Mouse (Mus musculus): ENCODE data around the gene Cep63. TPM values are rescaled to one million over a fixed set of nuclear protein-coding genes. Genes with fewer than 3 reads are reported as not detected.

The Cep63 gene
- 53.4 and 56.2 TPM in 2 replicates for polyA plus RNA-seq (2016; fragmentation: Nextera tagmentation; extraction: Ambion mirVana)

DNA sequence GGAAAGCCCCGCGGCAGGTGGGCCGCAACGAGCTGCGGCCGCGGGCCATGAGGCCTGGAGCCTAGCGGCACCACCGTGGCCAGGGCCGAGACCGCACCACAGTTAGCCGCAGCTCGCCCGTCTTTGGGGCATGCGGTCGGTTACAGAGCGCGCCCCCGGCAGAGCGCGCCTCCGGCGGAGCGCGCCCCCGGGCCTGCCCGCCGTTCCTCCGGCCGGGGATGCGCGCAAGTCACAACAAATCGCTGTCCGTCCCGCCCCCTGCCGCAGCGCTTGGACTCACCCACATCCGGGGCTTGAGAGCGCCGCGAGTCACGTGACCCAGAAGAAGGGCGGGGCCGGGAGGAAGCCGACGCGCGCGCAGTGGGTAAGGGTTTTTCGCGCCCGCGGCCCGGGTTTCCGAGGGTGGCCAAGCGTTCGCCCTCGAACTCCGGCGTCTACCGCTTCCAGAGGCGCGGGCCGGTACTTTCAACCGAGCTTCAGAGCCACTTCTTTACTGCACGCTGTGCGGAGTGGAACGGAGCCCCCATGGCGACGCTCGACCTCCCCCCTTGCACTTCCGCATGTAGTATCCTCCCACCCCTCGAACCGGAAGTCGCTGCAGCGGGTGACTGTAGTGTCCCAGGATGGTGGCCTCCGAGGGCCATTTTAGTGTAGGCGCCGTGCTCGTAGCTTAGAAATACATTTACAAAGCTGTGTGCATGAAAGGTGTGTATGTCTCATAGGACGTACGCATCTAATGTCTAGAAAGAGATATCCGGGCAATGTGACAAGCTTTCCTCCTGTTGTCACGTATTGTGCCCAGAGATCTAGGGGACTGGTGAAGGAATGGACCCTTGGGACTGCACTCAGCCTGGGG is at the start of gene Cep63, which contains the start of gene Anapc13:
Gene Cep63 (minus strand): TSS at position 552 of the 856 bp plus-strand sequence.
Gene Anapc13 (plus strand): TSS at position 314 of the 856 bp plus-strand sequence.
- Histone ChIP-seq H3K27ac (replicated peaks) (peak within 1 kb of the TSS; percentile 99), H3K4me1 (peaks cover 39% of the 10 kb centered on the region), H3K4me3 (peak within 1 kb of the TSS; percentile 78), H3K9me3 (no peaks in the 10 kb centered on the region), H3K36me3 (replicated peaks) (peaks cover 11% of the 10 kb centered on the region; the same call in 1 of the 2 replicates), H3K27me3 (replicated peaks; ENCODE audit: low read depth, poor library complexity, severe bottlenecking) (no peaks in the 10 kb centered on the region)
- DNase-seq (ENCODE audit: low spot score) = peak; percentile 99
- WGBS = under 1% methylated on average over 84 of the region's 84 CpGs

- H3K4me3 ChIP-seq = no peak overlapping the region
- H3K36me3 ChIP-seq (replicated peaks) = no peaks in the 10 kb centered on the region
- no peaks in the 10 kb centered on the region for H3K27me3 ChIP-seq (replicated peaks; ENCODE audit: low read depth, poor library complexity, severe bottlenecking)
- H3K27ac ChIP-seq (replicated peaks) = no peak overlapping the region
- no peaks in the 10 kb centered on the region for H3K9me3 ChIP-seq
- no peak for DNase-seq (ENCODE audit: low spot score)
- 81% methylated on average over 5 of the region's 5 CpGs for WGBS
- peaks cover 23% of the 10 kb centered on the region for H3K4me1 ChIP-seq
Observed at GRCm38 (mm10) chr9:102675922-102676321, 49.6 kb upstream of the Cep63 start.

DNA sequence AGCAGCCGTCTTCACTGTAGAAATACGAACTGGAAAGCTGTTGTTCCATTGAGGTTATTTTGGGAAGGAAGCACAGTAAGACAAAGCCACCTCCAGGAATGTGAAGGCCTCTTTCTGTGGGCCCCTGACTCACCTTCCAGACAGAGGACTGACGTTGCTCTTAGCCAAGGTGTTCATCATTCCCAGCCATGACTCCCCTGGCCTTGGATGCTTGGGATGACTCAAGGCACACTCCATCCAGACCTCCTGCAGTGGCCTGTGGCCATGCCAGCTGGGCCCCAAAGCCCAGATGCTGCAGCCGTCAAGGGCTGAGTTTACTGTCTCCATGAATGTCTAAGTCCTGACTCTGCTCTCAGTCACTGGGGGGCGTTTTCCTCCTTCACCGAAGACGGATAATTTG is 47.0 kb upstream of the Cep63 start:
- Histone ChIP-seq H3K27ac (replicated peaks) (no peak overlapping the region), H3K9me3 (no peaks in the 10 kb centered on the region), H3K36me3 (replicated peaks) (no peaks in the 10 kb centered on the region), H3K4me3 (no peak overlapping the region), H3K4me1 (peaks cover 32% of the 10 kb centered on the region), H3K27me3 (replicated peaks; ENCODE audit: low read depth, poor library complexity, severe bottlenecking) (no peaks in the 10 kb centered on the region)
- WGBS = 71% methylated on average over 7 of the region's 7 CpGs
- no peak for DNase-seq (ENCODE audit: low spot score)

DNA sequence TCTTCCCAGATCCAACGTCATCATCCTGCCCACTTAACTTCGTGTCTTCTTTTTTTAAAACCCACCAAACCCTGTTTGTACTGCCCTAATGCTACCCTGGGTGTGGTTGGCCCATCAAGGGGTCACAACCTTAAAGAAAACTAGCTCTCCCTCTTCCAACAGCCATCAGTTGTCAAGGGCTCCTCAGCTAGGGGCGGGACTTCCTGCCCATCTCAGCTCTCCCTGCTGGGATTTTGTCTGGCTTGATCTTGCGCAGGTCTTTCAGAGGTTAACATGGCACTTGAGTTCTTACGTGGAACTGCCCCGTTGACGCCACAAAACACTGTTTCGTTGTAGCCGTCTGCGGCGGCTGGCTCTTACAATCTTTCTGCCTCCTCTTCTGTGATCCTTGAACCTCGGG is 42.6 kb upstream of the Cep63 start:
- no peak for DNase-seq (ENCODE audit: low spot score)
- Histone ChIP-seq H3K4me1 (peaks cover 48% of the 10 kb centered on the region), H3K27ac (replicated peaks) (no peak overlapping the region), H3K36me3 (replicated peaks) (no peaks in the 10 kb centered on the region), H3K4me3 (no peak overlapping the region), H3K27me3 (replicated peaks; ENCODE audit: low read depth, poor library complexity, severe bottlenecking) (0 out of 2 replicates have a peak, but pooled peaks cover 12% of the 10 kb centered on the region), H3K9me3 (no peaks in the 10 kb centered on the region)
- WGBS = 84% methylated on average over 12 of the region's 12 CpGs

GRCm38 (mm10) chr9:102668115-102668514 is 41.8 kb upstream of the Cep63 start:
- 31% methylated on average over 6 of the region's 6 CpGs for WGBS
- peak; percentile 72 for DNase-seq (ENCODE audit: low spot score)
- H3K4me1 ChIP-seq = peaks cover 41% of the 10 kb centered on the region
- no peak overlapping the region for H3K4me3 ChIP-seq
- H3K36me3 ChIP-seq (replicated peaks) = no peaks in the 10 kb centered on the region
- peak overlapping the region; percentile 61 for H3K27ac ChIP-seq (replicated peaks)
- H3K27me3 ChIP-seq (replicated peaks; ENCODE audit: low read depth, poor library complexity, severe bottlenecking) = 0 out of 2 replicates have a peak, but pooled peaks cover 12% of the 10 kb centered on the region
- H3K9me3 ChIP-seq = no peaks in the 10 kb centered on the region

DNA sequence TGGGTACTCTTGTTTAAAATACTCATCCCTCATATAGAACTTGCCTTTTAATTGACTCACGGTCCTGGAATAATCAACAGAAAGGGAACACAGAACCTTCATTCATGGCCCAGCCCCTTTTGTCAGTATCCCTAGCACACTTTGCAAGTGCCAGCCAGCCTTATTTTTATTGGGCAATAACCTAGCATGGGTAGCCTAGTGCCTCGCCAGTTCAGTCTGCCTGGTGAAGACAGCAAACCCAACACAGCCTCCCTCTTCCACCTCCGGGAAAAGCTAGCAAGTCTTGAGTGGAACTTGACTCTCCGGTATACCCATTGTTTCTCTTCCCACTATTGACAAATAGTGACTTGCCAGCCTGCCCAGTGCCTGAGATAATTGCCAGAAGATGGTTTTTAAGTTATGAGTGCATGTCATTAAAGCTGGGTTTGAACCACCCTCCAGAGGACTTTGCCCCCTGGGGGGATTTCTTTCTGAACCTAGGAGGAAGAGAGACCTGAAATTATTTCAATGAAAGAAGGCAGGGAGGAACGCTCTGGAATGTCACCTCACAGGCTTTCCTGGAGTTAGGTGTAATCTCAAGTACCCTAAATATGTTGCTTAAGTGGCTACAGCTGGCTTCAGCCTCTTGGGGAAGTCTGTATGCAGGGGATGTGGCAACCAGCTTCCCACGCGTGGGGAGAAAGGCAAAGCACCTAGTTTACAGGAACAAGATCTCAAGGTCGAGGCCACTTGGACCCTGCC is 30.2 kb upstream of the Cep63 start:
- 52% methylated on average over 8 of the region's 8 CpGs for WGBS
- Histone ChIP-seq H3K4me1 (peaks cover 37% of the 10 kb centered on the region), H3K36me3 (replicated peaks) (no peaks in the 10 kb centered on the region), H3K27ac (replicated peaks) (no peak overlapping the region), H3K27me3 (replicated peaks; ENCODE audit: low read depth, poor library complexity, severe bottlenecking) (no peaks in the 10 kb centered on the region), H3K4me3 (no peak overlapping the region), H3K9me3 (0 out of 2 replicates have a peak, but pooled peaks cover 3% of the 10 kb centered on the region)
- DNase-seq (ENCODE audit: low spot score) = no peak

DNA sequence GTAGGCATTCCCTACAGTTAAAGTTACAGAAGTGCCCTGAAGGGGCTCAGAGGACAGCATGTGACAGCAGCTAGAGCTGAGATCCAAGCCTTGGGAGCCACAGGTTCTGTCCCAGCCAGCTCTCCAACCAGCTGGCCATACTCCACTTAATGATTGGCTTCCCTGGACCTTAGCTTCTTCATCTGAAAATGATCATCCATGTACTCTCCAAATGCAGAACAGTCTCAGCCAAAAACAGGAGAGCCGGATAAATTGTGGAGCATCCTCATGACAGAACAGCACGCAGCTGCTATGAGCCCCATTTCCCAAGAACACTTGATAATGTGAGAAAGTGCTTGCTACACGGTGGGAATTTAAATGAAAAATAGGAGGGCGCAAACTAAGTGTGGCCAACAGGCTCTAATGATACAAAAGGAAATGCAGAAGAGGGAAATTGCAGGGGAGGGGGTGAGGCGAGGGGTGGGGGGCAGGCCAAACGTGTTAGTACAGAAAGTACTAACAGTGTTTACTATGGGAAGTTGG is 24.9 kb upstream of the Cep63 start:
- 0 out of 2 replicates have a peak, but pooled peaks cover 3% of the 10 kb centered on the region for H3K9me3 ChIP-seq
- peaks cover 34% of the 10 kb centered on the region for H3K4me1 ChIP-seq
- no peaks in the 10 kb centered on the region for H3K36me3 ChIP-seq (replicated peaks)
- H3K27me3 ChIP-seq (replicated peaks; ENCODE audit: low read depth, poor library complexity, severe bottlenecking) = no peaks in the 10 kb centered on the region
- WGBS = 76% methylated on average over 6 of the region's 6 CpGs
- DNase-seq (ENCODE audit: low spot score) = no peak
- peak overlapping the region; percentile 4; the same call in 1 of the 2 replicates for H3K27ac ChIP-seq (replicated peaks)
- H3K4me3 ChIP-seq = no peak overlapping the region

DNA sequence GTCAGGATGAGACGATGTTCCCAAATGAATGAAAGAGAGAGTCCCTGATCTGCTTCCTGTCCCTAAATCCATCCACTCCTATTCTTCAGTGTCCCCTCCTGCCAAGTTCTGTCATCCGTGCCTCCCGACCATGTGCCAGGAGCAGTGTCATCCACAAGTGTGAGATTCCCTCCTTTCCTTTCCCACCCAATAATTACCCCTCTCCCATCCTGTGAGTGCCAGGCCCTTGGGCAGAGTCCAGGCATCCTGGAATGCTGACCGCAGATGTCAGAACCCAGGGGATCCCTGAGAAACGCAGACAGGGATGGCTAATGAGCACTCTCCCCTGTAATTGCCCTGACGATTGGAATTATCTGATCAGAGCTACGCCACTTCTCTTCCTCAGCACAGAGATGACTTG is 24.3 kb upstream of the Cep63 start:
- Histone ChIP-seq H3K4me1 (peaks cover 40% of the 10 kb centered on the region), H3K4me3 (no peak overlapping the region), H3K9me3 (0 out of 2 replicates have a peak, but pooled peaks cover 3% of the 10 kb centered on the region), H3K27me3 (replicated peaks; ENCODE audit: low read depth, poor library complexity, severe bottlenecking) (no peaks in the 10 kb centered on the region), H3K36me3 (replicated peaks) (no peaks in the 10 kb centered on the region), H3K27ac (replicated peaks) (no peak overlapping the region)
- DNase-seq (ENCODE audit: low spot score) = no peak
- WGBS = 35% methylated on average over 7 of the region's 7 CpGs

GRCm38 (mm10) chr9:102649917-102650527 is 23.7 kb upstream of the Cep63 start:
- H3K9me3 ChIP-seq = 0 out of 2 replicates have a peak, but pooled peaks cover 3% of the 10 kb centered on the region
- no peak overlapping the region for H3K4me3 ChIP-seq
- 63% methylated on average over 17 of the region's 17 CpGs for whole genome bisulfite sequencing
- no peaks in the 10 kb centered on the region for H3K27me3 ChIP-seq (replicated peaks; ENCODE audit: low read depth, poor library complexity, severe bottlenecking)
- H3K27ac ChIP-seq (replicated peaks) = no peak overlapping the region
- no peaks in the 10 kb centered on the region for H3K36me3 ChIP-seq (replicated peaks)
- DNase-seq (ENCODE audit: low spot score) = peak; percentile 39
- H3K4me1 ChIP-seq = peaks cover 46% of the 10 kb centered on the region

GRCm38 (mm10) chr9:102647010-102647409 is 20.7 kb upstream of the Cep63 start:
- Histone ChIP-seq H3K9me3 (no peaks in the 10 kb centered on the region), H3K4me1 (peaks cover 76% of the 10 kb centered on the region), H3K27ac (replicated peaks) (no peak overlapping the region; the same call in 1 of the 2 replicates), H3K4me3 (no peak overlapping the region), H3K36me3 (replicated peaks) (no peaks in the 10 kb centered on the region), H3K27me3 (replicated peaks; ENCODE audit: low read depth, poor library complexity, severe bottlenecking) (no peaks in the 10 kb centered on the region)
- WGBS = 88% methylated on average over 6 of the region's 6 CpGs
- DNase-seq (ENCODE audit: low spot score) = no peak

DNA sequence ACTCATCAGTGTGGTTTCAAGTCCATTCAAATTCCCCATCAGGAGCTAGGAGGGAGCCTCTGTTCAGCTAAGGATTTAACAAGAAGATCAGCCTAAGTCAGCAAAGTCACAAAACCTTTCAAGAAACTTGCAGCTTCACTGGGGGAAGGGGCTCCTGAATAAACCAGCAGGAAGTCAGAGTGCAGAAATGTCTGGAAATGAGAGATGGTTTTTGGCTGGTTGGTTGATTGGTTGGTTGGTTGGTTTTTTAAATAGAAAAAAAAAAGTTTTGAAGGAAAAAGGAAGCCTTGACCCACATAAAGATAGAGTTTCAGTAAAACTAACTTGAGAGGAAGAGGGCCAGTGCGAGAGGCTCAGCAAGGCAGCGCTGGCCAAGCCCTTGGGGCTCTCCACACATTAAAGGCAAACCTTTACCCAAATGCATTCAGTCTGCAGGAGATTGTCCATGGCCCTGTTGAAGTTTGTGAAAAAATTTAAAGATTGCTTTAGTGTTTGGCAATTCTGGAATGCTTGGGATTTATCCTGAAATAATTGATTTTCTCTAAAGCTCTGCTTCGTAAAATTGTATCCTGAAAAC is 18.9 kb upstream of the Cep63 start:
- peaks cover 64% of the 10 kb centered on the region for H3K4me1 ChIP-seq
- no peaks in the 10 kb centered on the region for H3K9me3 ChIP-seq
- no peaks in the 10 kb centered on the region for H3K27me3 ChIP-seq (replicated peaks; ENCODE audit: low read depth, poor library complexity, severe bottlenecking)
- H3K27ac ChIP-seq (replicated peaks) = peak overlapping the region; percentile 90
- WGBS = 53% methylated on average over 3 of the region's 3 CpGs
- H3K36me3 ChIP-seq (replicated peaks) = no peaks in the 10 kb centered on the region
- no peak for DNase-seq (ENCODE audit: low spot score)
- H3K4me3 ChIP-seq = no peak overlapping the region

Data from embryonic facial prominence, embryonic 10.5 days (tissue).